Mouse (Mus musculus) heart, postnatal 4 days (tissue): ENCODE measurements around the gene Anp32b. TPM values are rescaled to one million over a fixed set of nuclear protein-coding genes. Genes with fewer than 3 reads are reported as not detected.
A peak's percentile ranks its signal among the peaks of the same experiment; 100 is the strongest.

ENCODE experiments used
- DNase-seq: peaks from one replicate; pipeline ENCODE4 v3.0.0; 2021
- total RNA-seq, 2 experiments: library from RNA; stranded (reverse); gene quantifications; 2 replicates each; pipeline ENCODE4 v1.2.3; 2021

Anp32b gene
- total RNA-seq, 2 experiments from 2014 or later = 121 to 122 TPM

GRCm38 (mm10) chr4:46452855-46453719 lies 2.4 kb downstream of the Anp32b start:
- no peak for DNase-seq

GRCm38 (mm10) chr4:46454097-46454864 lies 3.6 kb downstream of the Anp32b start:
- DNase-seq = no peak

DNA sequence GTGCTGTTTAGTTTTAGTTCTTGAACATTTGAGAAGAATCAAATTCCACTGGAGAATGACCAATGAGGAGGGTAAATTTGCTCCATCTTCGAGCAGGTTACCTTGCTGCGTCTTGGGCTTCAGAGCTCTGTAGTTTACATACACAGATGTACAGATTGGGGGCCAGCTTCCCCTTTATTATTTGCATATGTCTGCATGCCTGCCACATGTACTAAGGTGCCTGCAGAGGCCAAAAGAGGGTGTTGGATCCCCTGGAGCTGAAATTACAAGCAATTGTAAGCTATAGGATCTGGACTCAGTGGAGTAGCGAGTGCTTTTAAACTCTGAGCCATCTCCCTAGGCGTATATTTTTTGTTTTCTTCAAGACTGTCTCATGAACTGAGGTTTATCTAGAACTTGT lies 6.1 kb downstream of the Anp32b start:
- no peak for DNase-seq

- DNase-seq = no peak
These were observed 6.5 kb downstream of the Anp32b start for GRCm38 (mm10) chr4:46457186-46457585.

GRCm38 (mm10) chr4:46458411-46458810 lies 7.7 kb downstream of the Anp32b start:
- DNase-seq = no peak

DNA sequence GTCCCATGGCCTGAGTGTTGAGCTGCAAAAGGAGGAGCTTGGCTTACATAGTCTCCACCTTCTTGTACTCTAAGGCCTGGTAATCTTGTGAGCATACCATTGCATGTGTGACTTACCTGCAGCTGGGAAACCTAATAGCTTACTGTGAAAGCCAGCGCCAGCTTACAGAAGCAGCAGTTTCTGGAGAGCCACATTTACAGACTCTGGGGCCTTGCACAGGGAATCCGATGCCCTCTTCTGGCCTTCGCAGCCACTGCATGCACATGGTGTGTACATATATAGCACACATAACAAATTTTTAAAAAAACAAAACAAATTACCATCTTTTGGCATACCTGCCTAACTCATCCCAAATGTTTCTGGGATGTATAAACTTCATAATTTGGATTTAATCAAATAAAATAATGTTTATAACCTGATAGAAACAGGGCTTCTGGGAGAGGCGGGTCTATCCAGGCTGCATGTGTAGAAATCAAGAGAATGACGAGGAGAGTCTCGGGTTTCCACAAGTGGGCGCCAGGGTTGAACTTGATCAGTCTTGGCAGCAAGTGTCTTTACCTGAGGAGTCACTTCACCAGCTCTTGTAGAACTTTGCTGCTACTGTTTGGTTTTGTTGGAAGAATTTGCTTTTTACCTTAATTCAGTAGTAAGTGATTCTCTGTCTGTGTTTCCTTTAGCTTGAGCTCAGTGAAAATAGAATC lies 12.6 kb downstream of the Anp32b start:
- peak; percentile 53 for DNase-seq

GRCm38 (mm10) chr4:46465740-46466139 lies 15.0 kb downstream of the Anp32b start:
- no peak for DNase-seq

GRCm38 (mm10) chr4:46475101-46475500 lies 24.4 kb downstream of the Anp32b start:
- DNase-seq = no peak

GRCm38 (mm10) chr4:46479081-46479480 lies 28.4 kb downstream of the Anp32b start:
- no peak for DNase-seq

- DNase-seq = peak; percentile 80
These were observed 35.2 kb downstream of the Anp32b start for GRCm38 (mm10) chr4:46485696-46486417.

DNA sequence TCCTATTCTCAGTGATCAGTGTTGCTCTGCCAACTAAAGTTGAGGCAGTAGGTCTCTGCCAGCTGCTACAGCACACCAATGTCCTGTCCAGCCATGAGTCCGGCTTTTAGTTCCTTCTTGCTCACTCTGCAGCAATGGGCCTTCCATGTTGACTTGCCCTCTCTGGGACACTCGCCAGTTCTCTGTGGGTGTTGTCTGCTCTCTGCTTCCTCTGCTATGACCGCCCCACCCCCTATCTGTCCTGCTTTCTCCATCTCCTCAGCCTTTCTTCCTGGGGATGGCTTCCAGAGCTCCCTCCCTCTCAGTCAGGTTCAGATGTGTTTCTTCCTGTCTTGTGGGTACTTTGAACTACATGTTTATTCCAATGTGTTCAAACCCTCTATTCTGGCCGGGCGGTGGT lies 36.6 kb downstream of the Anp32b start:
- DNase-seq = peak; percentile 71

DNA sequence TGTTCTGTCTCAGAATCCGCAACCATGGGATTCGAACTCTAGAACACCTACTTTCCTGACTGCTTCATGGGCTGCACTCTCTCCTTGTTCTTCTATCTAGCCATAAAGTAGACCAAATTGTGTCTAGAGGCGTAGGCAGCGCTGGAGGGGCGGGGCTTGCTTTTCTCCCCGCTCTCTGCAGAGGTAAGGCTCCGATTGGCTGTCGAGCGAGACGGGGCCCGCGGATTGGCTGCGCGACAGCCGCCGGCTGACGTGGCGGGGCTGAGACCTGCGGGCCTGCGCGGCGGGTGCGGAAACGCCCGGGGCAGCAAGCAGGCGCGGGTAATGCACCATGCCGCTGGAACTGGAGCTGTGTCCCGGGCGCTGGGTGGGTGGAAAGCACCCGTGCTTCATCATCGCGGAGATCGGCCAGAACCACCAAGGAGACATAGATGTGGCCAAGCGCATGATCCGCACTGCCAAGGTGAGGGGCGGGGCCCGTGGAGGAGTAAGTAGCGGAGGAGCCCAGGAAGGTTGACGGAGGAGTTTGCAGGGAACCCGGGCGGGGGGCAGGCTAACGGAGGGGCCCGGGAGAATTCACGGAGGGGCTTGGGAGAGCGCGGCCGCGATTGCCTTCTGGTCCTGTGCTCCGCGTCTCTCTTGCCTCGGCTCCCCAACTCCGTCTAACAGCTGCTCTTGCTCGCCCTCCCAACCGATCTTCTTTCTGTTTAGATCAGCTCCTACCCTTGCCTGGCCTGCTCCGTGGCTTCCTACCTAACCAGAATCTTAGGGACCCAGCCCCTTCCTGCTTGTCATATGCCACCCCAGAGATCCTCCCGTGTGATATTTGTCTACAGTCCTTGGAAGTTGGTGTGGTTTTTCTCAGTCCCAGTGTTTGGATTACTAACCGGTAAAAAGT lies 38.6 kb downstream of the Anp32b start, which contains the start of gene Nans:
Gene Nans, plus strand, starts transcription at position 221 of the 898 bp plus-strand sequence.
- peak; percentile 96 for DNase-seq

DNA sequence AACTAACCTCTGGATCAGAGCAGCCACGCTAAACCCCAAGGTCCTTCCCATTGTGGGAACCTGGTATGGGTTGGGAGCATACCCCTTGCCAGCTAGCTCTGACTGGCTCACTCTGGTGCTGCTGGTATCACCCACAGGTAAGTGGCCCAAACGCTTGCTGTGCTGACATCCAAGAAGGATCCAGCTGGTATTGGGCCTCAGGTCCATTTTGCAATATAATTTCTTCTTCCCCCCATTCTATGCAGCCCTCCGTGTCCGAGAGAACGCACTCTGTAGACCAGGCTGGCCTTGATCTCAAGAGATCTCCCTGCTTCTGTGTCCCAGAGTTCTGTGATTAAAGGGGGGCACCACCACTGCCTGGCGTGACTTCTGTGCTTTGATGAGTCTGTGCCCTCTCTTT lies 42.4 kb downstream of the Anp32b start:
- no peak for DNase-seq

DNA sequence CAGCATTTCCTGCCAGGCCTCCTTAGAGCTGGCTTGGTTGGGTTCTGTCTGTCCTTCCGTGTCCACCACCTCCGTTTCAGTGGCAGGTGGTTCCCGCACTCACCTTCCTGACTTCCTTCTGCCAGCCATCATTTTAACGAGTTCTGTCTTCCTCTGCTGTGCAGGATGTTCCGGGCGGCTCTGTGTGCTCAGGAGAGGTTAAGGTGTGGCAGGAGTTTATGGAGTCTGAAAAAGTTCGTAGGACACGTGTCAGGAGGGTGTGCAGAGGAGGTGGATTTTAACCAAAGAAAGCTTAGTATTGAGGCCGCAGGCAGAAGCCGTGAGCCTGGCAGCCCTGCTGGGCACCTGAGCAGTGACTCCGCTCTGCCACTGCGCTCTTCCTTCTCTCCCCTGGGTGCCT lies 44.8 kb downstream of the Anp32b start:
- DNase-seq = no peak

GRCm38 (mm10) chr4:46497286-46497892 lies 46.7 kb downstream of the Anp32b start:
- peak; percentile 85 for DNase-seq

DNA sequence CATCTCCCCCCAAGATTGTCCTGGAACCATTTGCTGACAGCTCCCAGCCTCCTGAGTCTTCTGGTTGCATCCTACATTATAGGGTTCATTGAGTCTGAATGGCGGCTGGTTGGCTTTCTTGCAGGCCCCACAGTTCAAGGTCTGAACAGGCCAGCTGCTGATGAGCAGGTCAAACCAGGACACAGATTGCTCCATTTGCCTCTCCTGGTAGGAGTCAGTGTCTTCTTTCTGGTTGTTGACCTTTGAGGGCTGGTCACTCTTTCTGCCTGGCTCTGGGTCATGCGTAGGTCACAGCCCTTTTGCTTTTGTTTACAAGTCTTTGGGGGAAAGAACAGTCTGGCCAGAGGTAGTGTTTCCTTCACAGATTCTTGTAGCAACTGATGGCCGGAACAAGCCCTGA lies 47.8 kb downstream of the Anp32b start:
- no peak for DNase-seq

GRCm38 (mm10) chr4:46498976-46499375 lies 48.3 kb downstream of the Anp32b start:
- peak; percentile 56 for DNase-seq

DNA sequence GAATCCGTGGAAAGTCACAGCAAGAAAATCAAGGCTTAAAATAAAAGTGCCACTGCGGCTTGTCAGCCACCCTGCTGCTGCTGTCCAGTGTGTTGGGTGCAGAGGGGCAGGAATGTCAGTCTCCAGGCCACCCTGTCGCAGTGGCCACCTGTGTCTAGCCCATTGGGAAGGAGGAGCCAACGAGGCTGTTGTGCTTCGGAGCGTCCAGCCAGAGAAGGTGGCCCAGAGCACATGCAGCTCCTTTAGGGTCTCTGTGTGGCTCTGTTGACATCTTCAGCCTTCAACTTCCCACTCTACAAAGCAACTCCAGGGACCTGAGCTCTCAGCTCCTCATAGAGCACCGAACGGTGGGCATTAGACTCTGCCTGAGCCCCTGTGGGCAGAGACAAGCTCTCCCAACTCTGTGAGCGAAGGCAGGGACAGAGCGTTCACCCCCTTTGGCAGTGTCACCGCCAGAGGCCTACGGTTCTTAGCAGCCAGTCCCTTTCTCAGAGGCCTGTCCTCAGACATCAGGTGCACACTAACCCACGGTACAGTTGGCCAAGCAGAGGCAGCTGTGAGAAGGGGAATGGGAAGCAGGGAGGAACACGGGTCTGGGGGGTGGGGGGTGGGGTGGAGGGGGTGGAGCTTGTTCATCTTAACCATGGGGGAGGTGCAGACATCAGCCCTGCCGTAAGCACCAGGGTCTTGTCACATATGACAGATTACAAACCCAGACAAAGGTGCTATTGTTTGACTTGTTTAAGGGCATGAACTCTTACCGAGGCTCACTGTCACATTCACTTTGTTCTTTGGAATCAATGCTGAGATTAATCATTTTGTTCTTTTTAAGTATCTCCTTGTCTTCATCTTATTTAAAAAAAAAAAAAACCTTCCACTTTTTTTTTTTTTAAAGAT lies 52.2 kb downstream of the Anp32b start:
- DNase-seq = no peak

DNA sequence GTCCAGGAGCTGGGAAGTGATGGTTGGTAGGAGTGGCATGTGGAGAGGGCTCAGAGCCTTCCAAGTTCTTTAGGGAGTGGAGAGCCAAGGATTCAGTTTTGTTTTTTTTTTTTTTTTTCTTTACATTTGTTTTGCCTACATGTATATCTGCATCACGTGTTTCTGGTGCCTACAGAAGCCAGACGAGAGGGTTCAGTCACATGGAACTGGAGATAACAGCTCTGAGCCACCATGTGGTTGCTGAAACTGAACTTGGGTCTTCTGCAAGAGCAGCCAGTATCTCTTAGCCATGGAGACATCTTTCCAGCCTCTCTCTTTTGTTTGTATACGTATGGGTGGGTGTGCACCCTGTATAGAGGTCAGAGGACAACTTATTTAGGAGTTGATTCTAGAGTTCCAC lies 53.2 kb downstream of the Anp32b start:
- DNase-seq = no peak
